Mouse (Mus musculus): ENCODE results near the gene Cd81.

Gene Cd81

DNA sequence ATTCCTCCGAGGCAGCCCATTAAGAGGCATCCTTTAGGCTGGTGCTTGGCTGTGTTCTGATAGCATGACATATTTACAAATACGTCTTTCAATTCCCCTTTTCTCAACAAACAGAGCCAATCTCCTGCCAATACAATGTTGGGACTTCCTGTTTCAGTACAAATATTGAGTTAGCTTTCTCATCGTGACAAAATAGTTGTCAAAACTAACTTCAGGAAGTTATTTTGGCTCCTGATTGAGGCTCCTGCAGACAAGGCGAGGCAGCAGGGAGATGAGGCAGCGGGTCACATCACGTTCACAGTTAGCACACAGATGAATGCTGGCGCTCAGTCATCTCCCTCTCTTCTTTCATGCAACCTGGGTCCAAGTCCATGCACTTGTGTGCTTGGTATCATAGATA lies 6.2 kb upstream of the Cd81 start:
- in situ Hi-C loops (cut with MboI, MseI), result no loop called here

DNA sequence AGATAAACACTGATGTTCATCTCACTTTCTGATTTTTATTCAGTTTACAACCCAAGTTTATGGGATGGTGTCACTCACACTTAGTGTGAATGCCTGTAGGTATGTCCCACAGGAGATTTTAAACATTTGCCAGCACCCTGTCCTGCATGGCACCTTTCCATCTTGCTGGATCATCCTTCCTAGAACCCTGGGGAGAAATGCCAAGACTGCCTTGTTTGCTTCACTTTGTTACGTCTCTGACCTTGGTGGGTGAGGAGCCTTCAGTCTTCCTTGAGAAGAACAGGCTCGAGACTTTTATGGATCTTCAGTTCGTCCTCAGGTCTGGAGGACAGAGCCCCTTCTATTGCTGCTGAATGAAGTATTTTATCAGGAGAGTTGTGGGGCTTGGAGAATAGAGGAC lies 3.2 kb upstream of the Cd81 start:
- in situ Hi-C loops (cut with MboI, MseI), result no loop called here

DNA sequence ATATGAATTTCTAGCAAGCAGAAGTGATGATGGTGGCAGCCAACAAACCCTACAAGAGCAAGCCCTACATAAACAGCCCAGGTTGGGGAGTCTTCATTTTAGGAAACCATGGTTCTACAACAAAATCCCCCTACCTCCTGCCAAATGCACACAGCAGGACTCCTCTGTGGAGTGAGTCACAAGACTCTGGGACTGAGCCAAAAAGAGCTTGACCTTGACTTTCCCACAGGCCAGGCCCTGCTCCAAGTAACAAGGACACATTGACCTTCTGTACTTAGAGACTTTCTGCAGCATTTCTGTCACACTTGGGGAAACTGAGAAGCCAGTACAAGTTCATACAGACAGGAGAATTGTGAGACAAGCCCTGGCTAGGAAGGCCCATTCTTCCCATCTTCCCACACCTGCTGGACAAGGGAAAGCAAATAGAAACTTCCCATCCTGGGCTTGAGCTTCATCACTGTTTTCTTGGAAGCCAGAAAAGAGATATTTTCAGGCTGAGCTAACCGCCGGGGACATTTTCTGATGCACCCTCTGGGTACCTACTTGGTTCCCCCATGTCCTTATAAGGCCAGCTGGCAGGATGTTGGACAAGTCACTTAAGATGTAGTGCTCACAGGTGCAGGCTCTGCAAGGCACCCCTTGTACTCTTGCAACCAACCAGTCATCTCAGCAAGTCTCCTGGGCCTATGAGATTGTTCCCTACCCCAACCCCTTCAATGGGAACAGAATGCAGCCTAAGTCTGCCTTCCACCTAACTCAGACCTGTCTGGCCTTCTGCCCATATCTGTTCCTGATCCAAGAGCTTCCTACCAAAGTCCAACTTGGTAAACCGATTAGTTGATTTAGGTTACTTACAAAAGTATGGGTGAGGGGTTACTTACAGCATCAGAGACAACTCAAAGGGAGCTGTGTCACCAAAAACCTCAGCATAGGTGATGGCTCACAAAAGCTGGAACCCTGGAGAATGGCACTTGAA lies 2.4 kb upstream of the Cd81 start:
- in situ Hi-C loops (cut with MboI, MseI), result loop anchor here in 1 of 2 experiments (25.0 kb wide), 1 partner anchor 1963 kb away; the partner anchor contains the start of gene Pkp3

DNA sequence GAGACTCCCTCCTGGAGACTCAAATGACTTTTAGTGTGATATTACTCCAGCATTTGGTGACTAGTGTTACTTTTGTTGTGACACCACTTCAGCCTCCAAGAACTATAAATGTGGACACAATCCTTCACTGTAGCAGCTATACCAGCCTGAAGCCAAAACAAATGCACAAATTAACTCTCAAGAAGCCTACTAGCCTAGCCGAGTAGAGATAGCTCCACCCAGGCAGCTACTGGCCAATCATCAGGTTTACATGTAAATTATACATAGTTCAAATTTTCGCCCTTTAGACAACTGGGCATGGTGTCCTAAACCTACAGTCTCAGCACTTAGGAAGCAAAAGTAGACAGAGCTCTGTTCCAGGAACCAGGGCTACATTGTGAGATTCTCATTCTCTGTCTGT lies 1.2 kb upstream of the Cd81 start:
- in situ Hi-C loops (cut with MboI, MseI), result loop anchor here in 1 of 2 experiments (25.0 kb wide), 1 partner anchor 1964 kb away; the partner anchor contains the start of gene Pkp3

DNA sequence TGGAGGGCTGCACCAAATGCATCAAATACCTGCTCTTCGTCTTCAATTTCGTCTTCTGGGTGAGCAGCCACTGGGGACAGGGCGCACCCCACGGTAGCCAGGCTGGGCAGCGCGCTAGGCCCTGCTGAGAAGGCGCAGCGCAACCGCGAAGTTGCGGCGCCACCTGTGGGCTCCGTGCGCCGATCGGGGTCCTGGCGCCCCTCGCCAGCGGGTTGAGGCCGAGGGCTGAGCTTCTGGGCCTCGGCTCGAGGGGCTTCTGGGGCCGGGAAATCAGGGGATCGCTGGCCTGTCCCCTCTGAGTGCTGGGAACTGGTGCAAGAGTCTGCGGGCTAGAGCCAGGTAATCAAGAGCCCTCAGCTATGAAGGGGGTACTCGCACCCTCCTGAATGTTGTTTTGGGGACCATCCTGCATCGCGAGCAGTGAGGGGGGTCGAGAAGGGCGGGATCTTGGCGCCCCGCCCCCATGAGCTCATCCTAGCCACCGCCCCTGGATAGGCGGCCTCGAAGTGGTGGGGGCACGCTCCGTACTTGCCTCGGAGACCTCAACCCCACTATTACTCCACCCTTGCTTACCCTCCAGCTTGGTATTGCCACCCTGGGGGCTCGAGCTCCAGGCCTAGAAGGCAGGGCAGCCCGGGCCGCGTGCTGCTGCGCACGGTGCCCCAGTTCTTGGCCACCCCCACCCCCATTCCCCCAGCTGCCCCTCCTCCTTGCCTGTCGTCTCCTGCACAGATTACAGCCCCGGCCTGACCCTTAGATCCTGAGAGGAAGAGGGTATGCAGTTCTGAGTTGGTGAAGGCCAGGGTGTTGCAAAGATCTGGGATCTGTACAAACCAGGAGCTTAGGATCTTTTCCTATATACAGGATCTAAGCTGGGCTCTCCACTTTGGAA lies 715 bp downstream of the Cd81 start:
- in situ Hi-C loops (cut with MboI, MseI), result loop anchor here in 1 of 2 experiments (25.0 kb wide), 1 partner anchor 1966 kb away; the partner anchor contains the start of gene Pkp3

DNA sequence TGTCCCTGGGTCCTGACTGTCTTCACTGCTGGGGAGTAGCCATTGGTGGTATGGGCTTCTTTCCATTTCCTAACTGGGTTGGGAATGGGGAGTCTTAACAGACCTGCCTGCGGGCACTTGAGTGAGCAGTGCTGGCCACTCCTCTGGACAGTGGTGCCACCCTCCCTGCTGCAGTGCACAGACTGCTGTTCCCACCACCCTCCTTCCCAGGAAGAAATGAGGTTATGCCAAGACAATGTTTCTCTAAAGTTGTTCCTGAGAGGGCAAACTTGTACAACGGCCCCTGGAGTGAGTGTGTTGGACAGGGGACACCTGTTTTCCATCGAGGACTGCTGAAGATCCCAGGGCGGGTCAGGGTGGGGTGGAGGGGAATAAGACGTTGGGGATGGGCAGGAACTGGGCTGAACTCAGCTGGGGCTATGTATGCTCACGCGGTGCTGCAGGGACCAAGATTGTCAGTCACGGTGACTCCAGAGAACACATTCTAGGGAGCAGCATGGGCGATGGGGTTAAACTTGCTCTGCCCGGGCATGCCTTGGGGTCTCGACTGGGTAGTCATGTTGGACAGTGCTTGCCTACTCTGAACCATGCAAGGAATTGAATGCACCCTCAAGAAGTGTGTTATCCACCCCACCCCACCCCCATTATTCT lies 1.5 kb downstream of the Cd81 start:
- in situ Hi-C loops (cut with MboI, MseI), result loop anchor here in 1 of 2 experiments (25.0 kb wide), 1 partner anchor 1967 kb away; the partner anchor contains the start of gene Pkp3

DNA sequence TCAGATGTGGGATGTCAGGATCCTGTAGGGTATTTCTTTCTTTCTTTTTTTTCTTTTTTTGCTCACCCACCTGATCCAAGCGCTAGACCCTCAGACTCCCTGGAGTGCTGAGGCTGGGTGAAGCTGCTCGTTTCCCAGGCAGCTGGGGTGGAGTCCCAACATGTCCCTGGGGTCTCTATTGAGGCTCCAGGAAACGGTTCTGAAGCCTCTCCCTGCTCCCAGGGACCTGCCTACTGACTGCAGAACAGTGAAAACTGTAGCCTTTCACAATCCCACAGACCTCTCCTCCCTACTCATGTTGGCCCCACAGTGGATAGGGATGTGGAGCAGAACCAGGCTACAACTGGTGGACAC lies 2.0 kb downstream of the Cd81 start:
- in situ Hi-C loops (cut with MboI, MseI), result loop anchor here in 1 of 2 experiments (25.0 kb wide), 1 partner anchor 1967 kb away; the partner anchor contains the start of gene Pkp3

DNA sequence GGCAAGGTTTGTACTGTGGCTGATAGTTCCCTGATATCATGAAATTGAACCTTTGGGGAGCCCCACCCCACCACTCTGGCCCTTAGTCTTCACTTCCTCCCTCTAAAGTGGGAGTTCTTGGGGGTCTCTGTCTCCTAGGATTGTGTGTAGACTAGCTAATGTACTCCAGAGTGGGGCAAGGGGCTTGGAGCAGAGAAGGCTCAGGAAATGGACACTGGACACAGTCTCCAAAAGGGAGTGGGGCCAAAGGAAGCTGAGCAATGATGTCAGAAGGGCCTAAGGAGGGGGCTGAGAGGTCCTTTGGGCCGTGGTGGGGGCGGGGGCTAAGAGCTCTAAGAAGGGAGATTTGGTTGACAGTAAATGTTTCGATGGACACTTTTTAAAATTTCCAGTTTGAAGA lies 2.5 kb downstream of the Cd81 start:
- in situ Hi-C loops (cut with MboI, MseI), result loop anchor here in 1 of 2 experiments (25.0 kb wide), 1 partner anchor 1968 kb away; the partner anchor contains the start of gene Pkp3

DNA sequence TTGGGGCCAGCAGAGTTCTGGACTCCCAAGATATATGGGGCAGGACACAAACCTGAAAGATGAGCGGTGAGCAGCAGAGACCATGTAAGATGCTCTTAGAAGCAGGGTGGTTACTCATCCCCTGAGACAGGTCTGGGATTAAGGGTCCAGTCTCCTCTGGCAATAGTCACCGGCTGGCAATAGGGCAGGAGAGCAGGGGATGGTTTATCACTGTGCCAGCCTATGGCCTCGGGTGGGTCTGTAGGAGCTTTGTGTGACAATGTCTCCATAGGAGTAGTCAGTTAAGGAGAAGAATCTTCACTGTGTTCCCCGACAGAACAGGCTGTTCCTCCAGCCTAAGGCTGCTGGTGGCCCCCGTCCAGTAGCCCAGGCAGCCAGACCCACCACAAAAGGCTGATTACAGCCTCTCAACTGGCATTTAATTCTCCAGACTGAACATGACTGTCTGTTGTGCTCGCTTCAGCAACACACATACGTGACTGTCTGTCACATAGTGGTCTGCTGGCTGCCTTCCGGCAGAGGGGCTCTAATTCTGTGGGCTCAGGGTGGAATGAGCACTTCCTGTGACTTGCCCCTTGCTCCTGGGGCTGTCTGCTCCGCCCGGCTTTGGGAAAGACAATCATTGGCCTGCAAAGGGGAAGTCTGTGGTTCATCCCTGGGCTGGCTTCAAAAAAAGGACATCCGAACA lies 3.1 kb downstream of the Cd81 start:
- in situ Hi-C loops (cut with MboI, MseI), result loop anchor here in 1 of 2 experiments (25.0 kb wide), 1 partner anchor 1968 kb away; the partner anchor contains the start of gene Pkp3

DNA sequence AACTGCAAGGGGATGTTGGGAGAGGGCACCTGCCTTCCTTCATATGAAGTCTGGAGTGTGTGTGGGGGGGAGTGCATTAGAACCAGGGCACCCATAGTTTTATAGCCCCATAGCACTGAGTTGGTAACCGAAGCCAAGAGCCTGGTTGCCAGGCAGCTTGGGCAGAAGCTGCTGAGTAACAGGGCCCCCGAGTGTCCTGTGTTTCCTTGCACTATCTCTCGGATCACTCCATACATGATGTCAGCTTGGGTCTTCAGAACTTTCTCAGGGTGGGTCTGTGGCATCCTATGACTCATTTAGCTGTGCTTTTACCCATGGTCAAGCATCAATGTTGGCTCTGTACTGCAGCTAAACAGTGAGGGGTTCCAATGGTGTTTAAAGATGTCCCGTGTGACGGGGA lies 4.5 kb downstream of the Cd81 start:
- in situ Hi-C loops (cut with MboI, MseI), result loop anchor here in 1 of 2 experiments (25.0 kb wide), 1 partner anchor 1970 kb away; the partner anchor contains the start of gene Pkp3

DNA sequence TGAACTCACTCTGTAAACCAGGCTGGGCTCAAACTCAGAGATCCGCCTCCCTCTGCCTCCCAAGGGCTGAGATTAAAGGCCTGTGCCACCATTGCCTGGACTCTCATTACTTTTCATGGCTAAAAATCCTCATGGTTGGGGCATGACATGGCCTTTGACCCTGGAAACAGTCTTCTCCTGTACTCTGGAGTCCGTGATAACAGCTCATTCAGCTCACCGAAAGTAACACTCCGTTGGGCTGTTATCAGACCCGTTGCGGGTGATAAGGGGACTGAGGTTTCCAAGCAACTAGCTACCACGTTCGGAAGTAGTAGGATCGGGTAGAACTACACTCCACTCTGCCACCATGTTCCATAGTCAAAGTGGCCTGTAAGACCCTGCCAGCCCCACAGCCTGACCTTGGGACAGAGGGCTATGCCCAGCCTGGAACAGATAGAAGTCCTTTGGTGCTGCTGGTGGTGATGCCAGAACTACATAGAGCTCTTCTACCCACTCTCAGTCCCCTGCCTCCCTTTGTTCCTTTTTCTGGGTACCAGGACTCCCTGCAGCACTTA lies 5.2 kb downstream of the Cd81 start:
- in situ Hi-C loops (cut with MboI, MseI), result loop anchor here in 1 of 2 experiments (25.0 kb wide), 1 partner anchor 1970 kb away; the partner anchor contains the start of gene Pkp3

DNA sequence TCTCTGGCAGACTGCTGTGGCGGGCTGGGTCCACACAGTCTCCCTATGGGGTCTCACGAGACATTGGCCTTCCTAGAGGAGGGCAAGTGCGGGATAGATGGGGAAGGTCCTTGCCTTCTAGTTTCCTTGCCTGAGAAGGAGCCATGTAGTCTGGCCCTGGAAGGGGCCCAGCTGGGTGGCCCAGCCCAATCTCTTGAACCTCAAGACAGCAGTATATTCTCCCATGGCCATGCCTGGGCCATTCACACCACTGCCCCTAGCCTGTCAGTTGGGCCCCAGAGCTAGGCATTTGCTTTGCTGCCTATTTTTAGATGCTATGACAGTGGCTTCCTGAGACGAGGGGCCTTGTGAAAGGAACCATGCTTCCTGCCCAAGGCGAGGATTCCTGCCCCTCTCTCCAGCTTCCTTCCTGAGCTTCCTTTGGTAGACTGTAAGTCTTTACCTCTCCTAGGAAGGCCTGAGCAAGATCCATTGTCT lies 5.7 kb downstream of the Cd81 start:
- in situ Hi-C loops (cut with MboI, MseI), result loop anchor here in 1 of 2 experiments (25.0 kb wide), 1 partner anchor 1971 kb away; the partner anchor contains the start of gene Pkp3

DNA sequence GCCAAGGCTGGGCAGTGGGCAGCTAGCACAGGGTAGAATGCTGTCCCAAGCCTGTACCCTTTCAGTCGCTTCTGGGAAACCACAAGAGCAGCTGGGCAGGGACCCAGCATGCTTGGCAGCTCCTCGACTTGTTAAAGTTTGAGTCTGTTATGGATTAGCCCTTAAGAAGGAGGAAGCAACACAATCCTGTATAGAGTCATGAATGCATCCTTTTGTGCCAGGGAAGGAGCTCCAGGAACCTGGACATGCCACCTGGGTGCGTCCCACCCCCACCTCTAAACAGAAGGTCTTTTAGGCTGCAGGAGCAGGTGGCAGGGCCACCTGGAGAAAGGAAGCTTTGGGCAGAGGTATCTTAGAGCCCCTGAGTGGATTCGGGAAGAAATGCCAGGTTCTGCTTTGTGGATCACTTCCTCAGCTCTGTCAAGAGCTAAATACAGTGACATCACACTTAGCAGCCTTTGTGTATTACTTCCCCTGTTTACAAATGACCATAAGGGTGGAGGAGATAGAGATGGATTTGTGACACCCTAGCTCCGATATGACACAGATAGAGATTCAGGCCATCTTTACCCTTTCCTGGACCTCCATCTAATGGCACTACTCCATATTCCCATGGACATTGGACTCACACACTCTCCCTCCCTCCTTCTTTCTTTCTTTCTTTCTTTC lies 6.8 kb downstream of the Cd81 start:
- in situ Hi-C loops (cut with MboI, MseI), result loop anchor here in 1 of 2 experiments (25.0 kb wide), 1 partner anchor 1972 kb away; the partner anchor contains the start of gene Pkp3

DNA sequence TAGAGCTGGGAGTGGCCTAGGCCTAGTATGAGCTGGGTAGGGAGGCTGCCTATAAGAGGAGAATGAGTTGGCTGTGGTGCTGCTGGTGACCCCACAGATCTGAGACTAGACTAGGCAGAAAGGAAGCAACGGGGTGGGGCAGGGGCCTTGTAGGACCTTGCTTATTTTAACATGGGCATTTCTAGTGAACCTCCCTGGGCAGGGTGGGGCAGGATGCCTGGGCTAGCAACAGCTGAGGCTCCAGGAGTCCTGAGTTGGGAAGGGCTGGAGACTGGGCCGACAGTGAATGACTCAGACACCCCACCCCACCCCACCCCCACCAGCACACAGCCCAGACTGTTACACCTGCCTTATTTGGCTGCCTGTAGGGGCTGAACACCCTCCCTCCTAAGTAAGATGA lies 10.2 kb downstream of the Cd81 start:
- in situ Hi-C loops (cut with MboI, MseI), result loop anchor here in 1 of 2 experiments (25.0 kb wide), 1 partner anchor 1975 kb away; the partner anchor contains the start of gene Pkp3

DNA sequence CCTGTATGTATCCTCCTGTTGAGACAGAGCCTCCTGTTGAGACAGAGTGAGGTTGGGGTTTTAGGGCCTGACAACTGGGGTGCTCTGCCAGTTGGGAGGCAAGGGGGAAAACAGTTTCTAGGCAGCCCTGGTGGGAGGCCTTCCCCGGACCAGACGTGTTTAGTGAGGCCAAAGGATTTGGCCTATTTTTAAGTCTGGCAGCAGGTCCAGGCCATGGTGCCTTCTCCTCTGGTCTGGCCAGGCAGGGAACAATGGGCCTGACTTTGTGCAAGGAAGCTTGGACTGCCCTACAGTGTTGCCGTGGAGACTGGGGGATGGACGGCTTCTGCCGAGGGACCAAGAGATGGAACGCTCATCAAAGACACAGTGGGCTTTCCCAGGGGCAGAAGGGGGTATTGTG lies 11.7 kb downstream of the Cd81 start:
- in situ Hi-C loops (cut with MboI, MseI), result loop anchor here in 1 of 2 experiments (25.0 kb wide), 1 partner anchor 1977 kb away; the partner anchor contains the start of gene Pkp3

DNA sequence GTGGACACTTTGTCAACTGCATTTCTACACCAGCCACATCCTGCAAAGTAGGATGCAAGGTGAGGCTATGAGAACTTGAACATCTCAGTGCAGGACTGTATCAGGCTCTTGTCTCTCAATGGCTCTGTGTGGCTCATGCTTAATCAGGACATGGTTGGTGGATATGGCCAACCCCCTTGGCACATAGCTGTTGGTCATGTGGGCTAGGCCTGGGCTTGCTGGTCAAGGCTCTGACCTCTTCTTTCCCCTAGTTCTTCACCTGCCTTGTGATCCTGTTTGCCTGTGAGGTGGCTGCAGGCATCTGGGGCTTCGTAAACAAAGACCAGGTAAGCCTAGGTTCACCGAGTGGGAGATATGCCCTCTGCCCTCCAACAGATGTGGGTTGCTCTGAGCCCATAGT lies 13.2 kb downstream of the Cd81 start:
- in situ Hi-C loops (cut with MboI, MseI), result loop anchor here (5.0 to 25.0 kb wide), 2 partner anchors 58 to 1978 kb away; partner anchors contain the start of genes Tspan32 (in 2 of the 2) and Pkp3 (in 1 of the 2)

DNA sequence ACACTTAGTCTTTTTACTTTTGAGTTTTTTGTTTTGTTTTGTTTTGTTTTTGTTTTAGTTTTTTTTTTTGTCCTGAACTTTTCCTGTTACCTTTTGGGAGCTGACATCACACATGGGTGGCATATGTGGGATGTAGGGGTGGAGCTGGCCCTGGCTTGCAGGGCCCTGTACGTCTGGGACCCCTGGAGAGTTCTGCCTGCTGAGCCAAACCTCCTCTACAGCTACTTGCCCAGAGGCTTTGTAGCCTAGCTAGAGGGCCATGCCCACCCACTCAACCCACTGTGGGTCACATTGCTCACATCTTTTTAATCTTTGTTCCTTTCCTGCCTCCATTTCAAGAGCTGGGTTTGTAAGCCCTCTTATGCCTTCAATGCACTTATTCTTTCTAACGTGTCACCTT lies 14.9 kb downstream of the Cd81 start:
- in situ Hi-C loops (cut with MboI, MseI), result loop anchor here (5.0 to 25.0 kb wide), 2 partner anchors 60 to 1980 kb away; partner anchors contain the start of genes Tspan32 (in 2 of the 2) and Pkp3 (in 1 of the 2)

DNA sequence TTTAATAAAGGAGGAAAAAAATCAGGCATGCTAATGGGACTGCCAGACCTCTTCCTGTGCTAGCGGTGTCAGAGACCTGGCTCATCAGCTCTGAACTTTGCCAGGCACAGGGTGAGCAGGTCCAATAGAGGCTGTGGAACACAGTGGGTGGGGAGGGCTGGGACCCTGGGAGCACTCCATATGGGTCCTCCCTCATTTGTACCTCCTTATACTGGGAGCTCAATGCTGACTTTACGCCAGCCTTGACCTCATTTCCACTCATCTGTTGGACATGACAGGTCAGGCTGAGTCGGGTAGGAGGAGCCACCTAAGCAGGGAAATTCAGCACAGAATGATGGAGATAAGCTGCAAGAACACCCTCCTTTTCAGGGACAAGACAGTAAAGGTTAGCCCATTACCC lies 15.4 kb downstream of the Cd81 start:
- in situ Hi-C loops (cut with MboI, MseI), result loop anchor here (5.0 to 25.0 kb wide), 2 partner anchors 61 to 1981 kb away; partner anchors contain the start of genes Tspan32 (in 2 of the 2) and Pkp3 (in 1 of the 2)
